Mouse (Mus musculus): Measurements from ENCODE around the gene Fgl2. TPM values are rescaled to one million over a fixed set of nuclear protein-coding genes. Genes with fewer than 3 reads are reported as not detected.

The Fgl2 gene
- total and polyA plus RNA-seq, 3 experiments: 0.41 to 10.4 (median 0.59) TPM

DNA sequence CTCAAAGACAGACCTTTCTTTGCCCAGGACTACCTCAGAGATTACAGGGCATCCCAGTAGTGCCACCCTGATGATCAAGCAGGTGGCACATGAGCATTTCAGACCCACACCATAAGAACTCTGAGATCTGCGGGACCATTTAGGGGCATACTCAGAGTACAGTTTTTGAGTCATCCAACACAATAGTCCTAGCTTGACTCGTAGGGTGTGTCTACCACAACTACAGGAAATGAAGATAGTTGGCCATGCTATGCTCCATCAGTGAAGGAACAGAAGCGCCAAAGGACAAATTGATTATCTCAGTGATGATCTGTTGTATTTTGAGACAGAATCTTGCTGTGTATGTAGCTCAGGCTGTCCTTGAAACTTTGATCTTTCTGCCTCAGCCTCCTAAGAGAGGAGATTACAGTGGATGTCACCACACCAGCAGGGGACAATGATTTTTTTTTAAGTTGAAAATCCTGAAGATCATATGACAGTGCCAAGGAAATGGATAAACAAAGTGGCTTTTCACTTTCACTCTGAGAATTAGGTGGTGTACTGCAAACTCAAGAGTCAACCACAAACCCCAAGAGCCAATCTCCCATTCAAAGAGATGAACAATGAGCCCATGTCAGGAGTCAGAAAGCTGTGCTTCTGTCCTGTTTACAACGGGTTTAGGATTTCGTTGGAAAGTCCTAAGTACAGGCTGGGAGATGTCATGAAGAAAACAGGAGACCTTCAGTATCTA, 2.1 kb upstream of the Fgl2 start (continued):
- TF ChIP-seq IRF4 (IDR thresholded peaks at IDR 0.05; ENCODE audit: low read depth, low read length): peak; percentile 85
- peak; percentile 65; the same call in 1 of the 2 replicates for TF ChIP-seq CHD1 (IDR thresholded peaks at IDR 0.05; ENCODE audit: low read depth, low read length)
- TF ChIP-seq RAD21 (IDR thresholded peaks at IDR 0.05; ENCODE audit: low read depth, low read length): no peak; the same call in 1 of the 2 replicates
- TF ChIP-seq ZNF384 (IDR thresholded peaks at IDR 0.05; ENCODE audit: low read depth, low read length): peak; percentile 90
- no peak; the same call in 1 of the 2 replicates for TF ChIP-seq JUN (IDR thresholded peaks at IDR 0.05; ENCODE audit: insufficient read depth, low read depth, low read length)
- TF ChIP-seq ELF1 (IDR thresholded peaks at IDR 0.05; ENCODE audit: low read depth, low read length): no peak
- peak; percentile 69 for TF ChIP-seq SIN3A (IDR thresholded peaks at IDR 0.05; ENCODE audit: low read length)
- TF ChIP-seq ETS1 (conservative IDR thresholded peaks at IDR 0.05; ENCODE audit: low read depth, low read length): peak; percentile 76; the same call in 1 of the 2 replicates
- no peak for TF ChIP-seq KAT2A (IDR thresholded peaks at IDR 0.05; ENCODE audit: insufficient replicate concordance, low read length)
- peak; percentile 85 for TF ChIP-seq EP300 (IDR thresholded peaks at IDR 0.05; ENCODE audit: low read length)
- 0 out of 2 replicates have a peak, but pooled peaks have one; percentile 66 for TF ChIP-seq MAFK (IDR thresholded peaks at IDR 0.05; ENCODE audit: insufficient replicate concordance, low read length)

DNA sequence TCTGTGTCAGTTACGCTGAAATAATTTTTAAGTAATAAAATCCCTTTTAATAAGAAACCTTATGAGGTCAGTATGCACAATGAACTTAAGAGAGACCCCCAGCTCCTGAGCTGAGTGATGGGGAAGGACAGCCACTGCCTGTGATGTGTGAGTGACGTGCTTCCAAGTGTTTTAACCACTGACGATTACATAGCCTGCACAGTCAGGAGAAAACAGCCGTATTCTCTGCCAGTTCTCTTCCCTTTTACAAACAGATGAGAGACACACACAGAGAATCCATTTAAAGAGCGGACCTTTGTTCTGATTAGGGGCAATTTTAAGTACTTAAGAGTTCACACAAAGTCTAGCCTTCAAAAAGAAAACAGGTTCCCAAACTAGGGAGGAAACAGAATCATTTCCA, 522 bp upstream of the Fgl2 start:
- Histone ChIP-seq H3K27ac (ENCODE audit: insufficient read depth, low read depth) (no peak overlapping the region), H3K4me1 (ENCODE audit: control insufficient read depth in 1 of 2, insufficient read depth in 2 of 2) (peaks cover 10 to 25% of the 10 kb centered on the region in 2 experiments), H3K9me3 (replicated peaks; ENCODE audit: low read length) (no peaks in the 10 kb centered on the region), H3K4me3 (replicated peaks in 1 of 3; ENCODE audit: low read depth in 2 of 3, low read length in 2 of 3, poor library complexity in 1 of 3) (peak overlapping the region in 1 of 3 experiments; percentile 78), H3K9ac (ENCODE audit: insufficient read depth, low read depth) (peak overlapping the region; percentile 9; the same call in 1 of the 2 replicates), H3K36me3 (replicated peaks in 1 of 2; ENCODE audit: control insufficient read depth in 1 of 2, insufficient read depth in 1 of 2, low read length in 1 of 2) (no peaks in the 10 kb centered on the region), H3K79me2 (replicated peaks; ENCODE audit: control insufficient read depth, extremely low read depth, insufficient read depth, poor library complexity, severe bottlenecking) (peaks cover 16% of the 10 kb centered on the region), H3K27me3 (replicated peaks) (no peaks in the 10 kb centered on the region), H3K4me2 (ENCODE audit: insufficient read depth, low read depth, poor library complexity, severe bottlenecking) (peak overlapping the region; percentile 44)
- DNase-seq (ENCODE audit: extremely low read depth): no peak
- TF ChIP-seq NRF1 (IDR thresholded peaks at IDR 0.05; ENCODE audit: low read depth, low read length) (no peak), MAFK (IDR thresholded peaks at IDR 0.05; ENCODE audit: insufficient replicate concordance, low read length) (no peak), EP300 (IDR thresholded peaks at IDR 0.05; ENCODE audit: low read length) (no peak), HCFC1 (IDR thresholded peaks at IDR 0.05; ENCODE audit: low read depth, low read length) (no peak), MAX (IDR thresholded peaks at IDR 0.05; ENCODE audit: low read length) (no peak), ZNF384 (IDR thresholded peaks at IDR 0.05; ENCODE audit: low read depth, low read length) (no peak), PAX5 (IDR thresholded peaks at IDR 0.05; ENCODE audit: low read length) (no peak), CTCF (conservative IDR thresholded peaks at IDR 0.05 in 1 of 2, IDR thresholded peaks at IDR 0.05 in 1 of 2; ENCODE audit: low read depth in 2 of 2, low read length in 2 of 2) (no peak), ZMIZ1 (IDR thresholded peaks at IDR 0.05; ENCODE audit: low read depth, low read length) (no peak)
- in situ Hi-C loops (cut with MboI; ENCODE audit: low pct_ligation_motif_present, low pct_unique_long_range_greater_than_20kb, low sequenced_read_pairs) (loop anchor here (5.0 kb wide), 1 partner anchor 40 kb away; no protein-coding TSS in a partner anchor), dilution Hi-C loops (cut with MboI; ENCODE audit: extremely low pct_ligation_motif_present, extremely low pct_unique_long_range_greater_than_20kb, low sequenced_read_pairs) (no loop called here)

Data from CH12.LX (cell line).